ENCODE assay signal across 28 mouse cellular contexts in the genomic region with DNA sequence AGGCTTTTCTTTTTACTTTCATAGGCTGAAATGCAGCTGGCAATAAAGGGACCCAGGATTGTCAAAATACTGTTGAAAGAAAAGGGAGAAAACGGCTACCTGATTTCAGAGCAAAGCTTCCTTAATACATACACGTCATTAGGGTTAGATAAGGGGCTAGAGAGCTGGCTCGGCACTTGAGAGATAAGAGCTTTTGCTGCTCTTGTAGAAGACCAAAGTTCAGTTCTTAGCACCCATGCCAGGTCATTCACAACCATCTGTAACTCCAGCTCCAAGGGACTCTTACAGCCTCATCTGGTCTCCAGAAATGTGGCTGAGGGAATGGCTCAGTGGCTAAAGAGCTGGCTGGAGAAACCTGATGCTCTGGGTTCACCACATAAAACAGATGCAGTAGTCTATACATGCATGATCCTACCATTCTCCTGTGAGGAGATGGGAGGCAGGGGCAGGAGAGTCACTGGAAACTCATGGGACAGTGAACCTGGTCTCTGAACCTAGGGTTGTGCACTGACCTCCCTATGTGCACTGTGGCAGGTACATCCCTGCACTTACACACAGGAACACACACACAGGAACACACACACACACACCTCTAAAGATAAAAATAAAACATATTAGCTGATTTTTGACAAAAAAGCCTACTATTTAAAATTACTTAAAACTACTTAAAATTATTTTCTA. TPM values are rescaled to one million over a fixed set of nuclear protein-coding genes. Genes with fewer than 3 reads are reported as not detected.
DNase-seq lines count a peak whose midpoint lies in the region; ATAC-seq and TF ChIP-seq lines count a peak whose summit lies in the region.
"Had no signal": no experiment of that assay in that cellular context is flagged by ENCODE, and none has a peak within 500 bp of the region (broad histone marks: within the 10 kb centered on the region; RNA-seq: fewer than 3 reads in every experiment).

No protein-coding gene starts in this region.

- no peak overlapping the region for H3K9ac ChIP-seq in liver, adult 2 months (ENCODE audit: low read depth, low read length)
- H3K9ac ChIP-seq in liver, postnatal 0 days (replicated peaks), result no peak overlapping the region
- no peak overlapping the region for H3K9ac ChIP-seq in intestine, postnatal 0 days (ENCODE audit: low read depth, low read length)
- H3K9ac ChIP-seq in stomach, embryonic 14.5 days (replicated peaks; ENCODE audit: low read depth, low read length), result no peak overlapping the region
- no peak overlapping the region for H3K9ac ChIP-seq in forebrain, embryonic 15.5 days (replicated peaks)
- H3K9ac ChIP-seq: embryonic facial prominence, embryonic 12.5 days; embryonic facial prominence, embryonic 15.5 days; heart, embryonic 13.5 days; hindbrain, embryonic 14.5 days had no signal

- H3K4me2 ChIP-seq in liver, postnatal 0 days (ENCODE audit: low read depth, low read length), result no peak overlapping the region
- H3K4me2 ChIP-seq in intestine, postnatal 0 days (replicated peaks; ENCODE audit: low read depth), result peak overlapping the region; percentile 24; the same call in 1 of the 2 replicates
- H3K4me2 ChIP-seq in stomach, embryonic 14.5 days (replicated peaks; ENCODE audit: low read depth, low read length), result no peak overlapping the region
- no peak overlapping the region for H3K4me2 ChIP-seq in forebrain, embryonic 15.5 days (replicated peaks)
- H3K4me2 ChIP-seq: embryonic facial prominence, embryonic 12.5 days; embryonic facial prominence, embryonic 15.5 days; heart, embryonic 13.5 days; hindbrain, embryonic 14.5 days had no signal

- no peak overlapping the region for H3K27ac ChIP-seq in liver, adult 2 months (replicated peaks; ENCODE audit: insufficient read depth, low read depth, low read length)
- no peak overlapping the region for H3K27ac ChIP-seq in liver, postnatal 0 days (ENCODE audit: low read depth)
- no peak overlapping the region for H3K27ac ChIP-seq in intestine, postnatal 0 days (ENCODE audit: low read depth, low read length)
- no peak overlapping the region for H3K27ac ChIP-seq in stomach, embryonic 14.5 days (ENCODE audit: low read length)
- no peak overlapping the region for H3K27ac ChIP-seq in forebrain, embryonic 15.5 days (replicated peaks)
- H3K27ac ChIP-seq: embryonic facial prominence, embryonic 12.5 days; embryonic facial prominence, embryonic 15.5 days; heart, embryonic 13.5 days; hindbrain, embryonic 14.5 days; hindbrain, postnatal 0 days had no signal

- no peak for ATAC-seq in liver, postnatal 0 days
- ATAC-seq in intestine, postnatal 0 days, result peak; percentile 93
- ATAC-seq in stomach, embryonic 14.5 days (ENCODE audit: insufficient number of reproducible peaks, insufficient read depth, low FRiP score, low read depth), result 0 out of 2 replicates have a peak, but pooled peaks have one; percentile 18
- no peak for ATAC-seq in forebrain, embryonic 15.5 days (replicated peaks)
- ATAC-seq: forebrain, embryonic 14.5 days; hindbrain, postnatal 0 days; Patski had no signal

- H3K79me2 ChIP-seq in liver, adult 2 months (ENCODE audit: control insufficient read depth, insufficient read depth, low read length), result no peaks in the 10 kb centered on the region

- TF ChIP-seq EP300 in liver, postnatal 0 days (IDR thresholded peaks at IDR 0.05; ENCODE audit: low read depth), result no peak

- no peaks in the 10 kb centered on the region for H3K36me3 ChIP-seq in liver, adult 2 months (ENCODE audit: control insufficient read depth, insufficient read depth, low read length)
- no peaks in the 10 kb centered on the region for H3K36me3 ChIP-seq in liver, postnatal 0 days (replicated peaks; ENCODE audit: insufficient read depth, low read length)
- H3K36me3 ChIP-seq in intestine, postnatal 0 days (ENCODE audit: control insufficient read depth, insufficient read depth), result no peaks in the 10 kb centered on the region
- no peaks in the 10 kb centered on the region for H3K36me3 ChIP-seq in stomach, embryonic 14.5 days (ENCODE audit: control insufficient read depth, insufficient read depth, low read length)
- no peaks in the 10 kb centered on the region for H3K36me3 ChIP-seq in forebrain, embryonic 15.5 days
- H3K36me3 ChIP-seq: embryonic facial prominence, embryonic 12.5 days; embryonic facial prominence, embryonic 15.5 days; G1E; heart, embryonic 13.5 days had no signal

- no peak overlapping the region for H3K4me3 ChIP-seq in liver, adult 2 months (ENCODE audit: insufficient read depth, low read depth, low read length)
- no peak overlapping the region for H3K4me3 ChIP-seq in liver, postnatal 0 days (ENCODE audit: low read depth, low read length)
- H3K4me3 ChIP-seq in intestine, postnatal 0 days (ENCODE audit: low read depth, low read length), result no peak overlapping the region
- H3K4me3 ChIP-seq in stomach, embryonic 14.5 days (ENCODE audit: low read depth, low read length), result no peak overlapping the region
- H3K4me3 ChIP-seq in forebrain, embryonic 15.5 days, result no peak overlapping the region
- H3K4me3 ChIP-seq: embryonic facial prominence, embryonic 12.5 days; embryonic facial prominence, embryonic 15.5 days; heart, embryonic 13.5 days had no signal

- WGBS in liver, adult 2 months, result 18% methylated on average over 3 of the region's 3 CpGs
- WGBS in liver, postnatal 0 days (ENCODE audit: insufficient replicate concordance), result 36% methylated on average over 3 of the region's 3 CpGs
- 32% methylated on average over 3 of the region's 3 CpGs for WGBS in intestine, postnatal 0 days
- WGBS in stomach, embryonic 14.5 days, result 40% methylated on average over 3 of the region's 3 CpGs
- WGBS in forebrain, embryonic 15.5 days, result 78% methylated on average over 3 of the region's 3 CpGs

- no peaks in the 10 kb centered on the region for H3K4me1 ChIP-seq in liver, adult 2 months (ENCODE audit: control insufficient read depth, insufficient read depth, low read length)
- H3K4me1 ChIP-seq in liver, postnatal 0 days (ENCODE audit: insufficient read depth), result no peaks in the 10 kb centered on the region
- 0 out of 2 replicates have a peak, but pooled peaks cover 3% of the 10 kb centered on the region for H3K4me1 ChIP-seq in intestine, postnatal 0 days (replicated peaks; ENCODE audit: control insufficient read depth, insufficient read depth, low read length)
- H3K4me1 ChIP-seq in stomach, embryonic 14.5 days (ENCODE audit: control insufficient read depth, insufficient read depth, low read length), result no peaks in the 10 kb centered on the region
- H3K4me1 ChIP-seq in forebrain, embryonic 15.5 days, result no peaks in the 10 kb centered on the region
- H3K4me1 ChIP-seq: embryonic facial prominence, embryonic 12.5 days; embryonic facial prominence, embryonic 15.5 days; heart, embryonic 13.5 days had no signal

- TF ChIP-seq POLR2A in liver, adult 2 months (IDR thresholded peaks at IDR 0.05; ENCODE audit: extremely low read depth, insufficient read depth, low read length), result no peak

- no peak for TF ChIP-seq CTCF in liver, adult 2 months (IDR thresholded peaks at IDR 0.05; ENCODE audit: low read depth, low read length)
- TF ChIP-seq CTCF in liver, postnatal 0 days (IDR thresholded peaks at IDR 0.05; ENCODE audit: low read depth), result no peak
- no peak for TF ChIP-seq CTCF in intestine, postnatal 0 days (IDR thresholded peaks at IDR 0.05; ENCODE audit: low read depth)

- no peaks in the 10 kb centered on the region for H3K27me3 ChIP-seq in liver, adult 2 months (ENCODE audit: control insufficient read depth, insufficient read depth, low read length)
- H3K27me3 ChIP-seq in liver, postnatal 0 days (ENCODE audit: insufficient read depth, low read length), result no peaks in the 10 kb centered on the region
- no peaks in the 10 kb centered on the region for H3K27me3 ChIP-seq in intestine, postnatal 0 days (replicated peaks; ENCODE audit: control insufficient read depth, insufficient read depth, low read length)
- no peaks in the 10 kb centered on the region for H3K27me3 ChIP-seq in stomach, embryonic 14.5 days (ENCODE audit: control insufficient read depth, insufficient read depth, low read length)
- H3K27me3 ChIP-seq in forebrain, embryonic 15.5 days, result no peaks in the 10 kb centered on the region
- H3K27me3 ChIP-seq: CH12.LX; embryonic facial prominence, embryonic 12.5 days; embryonic facial prominence, embryonic 15.5 days; heart, embryonic 13.5 days had no signal

- DNase-seq in liver, adult 2 months (ENCODE audit: extremely low read depth, low read depth, low spot score), result peak; percentile 48
- DNase-seq in liver, postnatal 0 days, result no peak
- peak; percentile 70 for DNase-seq in yolk sac, embryonic 10.5 days (ENCODE audit: low spot score)
- no peak for DNase-seq in ovary, adult 18-20 months (ENCODE audit: low spot score)
- no peak for DNase-seq in ovary, postnatal 36 days (ENCODE audit: low spot score)
- DNase-seq: adrenal gland, adult 2 months; adrenal gland, postnatal 14 days; B cell, adult 2 months; cerebellum, adult 11 months; cerebellum, adult 2 months; cerebellum, adult 9-11 months; cerebellum, postnatal 25 days; gastrocnemius, postnatal 10 days; heart, adult 18-20 months; heart, postnatal 14 days; heart, postnatal 4 days had no signal

- no peaks in the 10 kb centered on the region for H3K9me3 ChIP-seq in liver, postnatal 0 days (ENCODE audit: low read length)
- no peaks in the 10 kb centered on the region for H3K9me3 ChIP-seq in intestine, postnatal 0 days (ENCODE audit: control insufficient read depth)
- no peaks in the 10 kb centered on the region for H3K9me3 ChIP-seq in stomach, embryonic 14.5 days (ENCODE audit: control insufficient read depth, low read depth, low read length)
- no peaks in the 10 kb centered on the region for H3K9me3 ChIP-seq in forebrain, embryonic 15.5 days
- H3K9me3 ChIP-seq: embryonic facial prominence, embryonic 12.5 days; embryonic facial prominence, embryonic 15.5 days; heart, embryonic 13.5 days had no signal

RNA-seq across cellular contexts. Expression of gene Pid1, which starts 16.0 kb away (rescaled TPM):
- total RNA-seq in liver, adult 2 months (2014; rRNA removed), result 81.7 and 88.7 TPM in 2 replicates
- polyA plus RNA-seq in liver, adult 2 months (2012; rRNA removed), result 48.1 and 61.2 TPM in 2 replicates
- 35.3 and 38.9 TPM in 2 replicates for polyA plus RNA-seq in liver, postnatal 0 days (2015; fragmentation: Nextera tagmentation; extraction: Ambion mirVana)
- 35.1 and 37.4 TPM in 2 replicates for polyA plus RNA-seq in intestine, postnatal 0 days (2015; fragmentation: Nextera tagmentation; extraction: Ambion mirVana)
- polyA plus RNA-seq in stomach, embryonic 14.5 days (2014; fragmentation: Nextera tagmentation; extraction: Ambion mirVana), result 16.7 and 19.5 TPM in 2 replicates
- polyA plus RNA-seq in forebrain, embryonic 15.5 days (2015; fragmentation: Nextera tagmentation; extraction: Ambion mirVana), result 60.0 and 64.0 TPM in 2 replicates
- total RNA-seq: CH12.LX had no signal
- polyA plus RNA-seq: G1E had no signal

Comparison
In these comparisons a context has a peak if more than half of its experiments do, and no peak if none do; other contexts are left out.
1. DNase-seq: peak in liver, adult 2 months (single experiment) and yolk sac, embryonic 10.5 days (single experiment); none in liver, postnatal 0 days (single experiment), ovary, adult 18-20 months (single experiment) and ovary, postnatal 36 days (single experiment).
2. ATAC-seq: peak in intestine, postnatal 0 days (single experiment) and stomach, embryonic 14.5 days (single experiment); none in liver, postnatal 0 days (single experiment) and forebrain, embryonic 15.5 days (single experiment).